Mouse (Mus musculus): Measurements from ENCODE around the gene 1110032A03Rik.

Gene 1110032A03Rik

DNA sequence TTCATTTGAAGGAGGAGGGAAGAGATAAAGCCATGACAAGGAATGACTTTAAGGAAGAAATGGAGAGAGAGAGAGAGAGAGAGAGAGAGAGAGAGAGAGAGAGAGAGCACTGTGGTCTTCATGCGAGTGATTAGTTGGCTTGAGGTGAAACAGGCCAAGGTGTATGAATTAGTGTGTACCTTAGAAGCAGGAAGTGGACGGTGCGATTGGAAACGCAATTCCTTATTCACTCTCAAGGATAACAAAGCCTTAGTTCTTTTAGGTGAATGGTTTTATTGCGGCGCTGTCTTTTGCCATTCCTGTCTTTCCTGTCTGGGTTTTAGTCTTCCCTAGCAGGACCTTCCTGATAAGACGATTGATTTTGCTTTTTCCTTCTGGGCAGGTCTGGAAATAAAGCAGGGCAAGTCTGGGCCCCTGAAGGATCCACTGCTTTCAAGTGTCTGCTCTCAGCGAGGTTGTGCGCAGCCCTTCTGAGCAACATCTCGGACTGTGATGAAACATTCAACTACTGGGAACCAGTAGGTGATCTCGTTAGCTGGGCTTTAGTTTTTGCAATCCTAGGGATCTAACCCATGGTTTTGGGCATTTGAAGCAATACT, 941 bp upstream of the 1110032A03Rik start:
- in situ Hi-C loops (cut with MboI; ENCODE audit: unreplicated experiment in 2 of 2), result loop anchor here in 1 of 2 experiments (10.0 kb wide), 1 partner anchor 171 kb away; the partner anchor contains the start of genes Sdhd and Timm8b

- in situ Hi-C loops (cut with MboI; ENCODE audit: unreplicated experiment in 2 of 2), result loop anchor here in 1 of 2 experiments (10.0 kb wide), 1 partner anchor 171 kb away; the partner anchor contains the start of genes Sdhd and Timm8b
Measured at GRCm38 (mm10) chr9:50775662-50776126, 374 bp upstream of the 1110032A03Rik start.

DNA sequence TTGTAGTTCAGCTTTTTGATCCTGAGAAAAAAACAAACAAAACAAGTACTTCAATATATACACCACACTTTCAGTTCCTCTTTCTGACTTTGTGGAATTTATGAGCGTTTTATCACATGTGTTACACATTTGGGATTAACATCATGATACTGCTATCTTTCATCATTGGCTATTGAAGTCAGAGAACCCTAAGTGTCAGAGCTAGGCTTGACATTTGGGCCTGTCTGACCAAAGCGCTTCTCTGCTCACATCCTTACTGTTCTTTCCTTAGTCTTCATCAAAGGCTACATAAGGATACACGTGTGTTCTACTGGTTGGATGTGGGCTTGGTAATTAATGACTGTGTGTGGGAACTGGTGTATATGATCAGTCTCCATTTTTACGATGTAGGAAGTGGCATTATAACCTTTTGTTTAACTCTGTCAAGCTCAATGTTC, 1.3 kb downstream of the 1110032A03Rik start:
- in situ Hi-C loops (cut with MboI; ENCODE audit: unreplicated experiment in 2 of 2), result loop anchor here (10.0 to 25.0 kb wide), 3 partner anchors 162 to 1787 kb away; partner anchors contain the start of genes Sdhd (in 2 of the 2), Timm8b (in 2 of the 2), Nkapd1 (in 1 of the 2) and Pih1d2 (in 1 of the 2)

- in situ Hi-C loops (cut with MboI; ENCODE audit: unreplicated experiment in 2 of 2), result loop anchor here (10.0 to 25.0 kb wide), 3 partner anchors 158 to 1783 kb away; partner anchors contain the start of genes Sdhd (in 2 of the 2), Timm8b (in 2 of the 2), Nkapd1 (in 1 of the 2) and Pih1d2 (in 1 of the 2)
Measured at GRCm38 (mm10) chr9:50770011-50770410, 5.3 kb downstream of the 1110032A03Rik start.

DNA sequence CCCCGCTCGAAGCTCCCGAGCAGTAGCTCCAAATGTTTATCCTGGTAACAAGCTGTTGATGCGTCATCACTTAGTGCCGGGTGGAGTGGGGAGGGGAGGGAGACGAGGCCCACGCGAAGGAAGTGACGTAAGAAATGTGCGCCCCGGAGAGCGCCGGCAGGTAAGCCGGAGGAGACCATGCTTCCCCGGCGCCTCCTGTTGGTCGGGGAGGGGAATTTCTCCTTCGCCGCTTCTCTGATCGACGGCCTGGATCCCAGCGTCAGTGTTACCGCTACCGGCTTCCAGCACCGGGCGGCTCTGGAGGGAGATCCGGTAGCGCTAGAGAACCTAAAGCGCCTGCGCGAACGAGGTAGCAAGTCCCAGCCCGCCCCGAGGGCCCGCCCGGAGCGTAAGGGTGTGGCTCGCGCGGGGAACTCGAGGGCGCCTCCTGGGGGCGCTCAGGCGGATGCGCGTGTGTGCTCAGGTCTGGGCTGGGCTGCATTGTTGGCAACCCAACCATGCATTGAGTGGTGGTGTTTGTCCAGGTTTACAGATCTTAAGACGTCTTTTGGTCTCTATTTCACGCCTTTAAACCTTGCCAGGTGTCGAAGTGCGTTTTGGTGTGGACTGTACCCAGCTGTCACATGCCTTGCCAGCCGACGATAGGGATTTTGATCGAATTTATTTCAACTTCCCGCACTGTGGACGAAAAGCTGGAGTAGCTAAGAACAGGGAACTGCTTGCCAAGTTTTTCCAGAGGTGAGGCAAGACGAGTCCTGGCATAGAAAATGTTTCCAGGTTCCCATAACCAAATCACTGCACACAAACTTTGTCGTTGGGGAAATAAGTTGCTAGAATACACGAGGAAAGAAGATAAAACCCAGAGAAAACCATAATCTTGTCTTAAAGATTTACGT, 7.0 kb downstream of the 1110032A03Rik start, which contains the start of gene Fdxacb1:
Fdxacb1 (plus strand) TSS at position 130 of the 896 bp plus-strand sequence.
- in situ Hi-C loops (cut with MboI; ENCODE audit: unreplicated experiment in 2 of 2), result loop anchor here in 1 of 2 experiments (10.0 to 25.0 kb wide), 3 partner anchors 156 to 1781 kb away; partner anchors contain the start of genes Nkapd1, Pih1d2, Pts and Sdhd

GRCm38 (mm10) chr9:50767531-50768106, 7.7 kb downstream of the 1110032A03Rik start:
- in situ Hi-C loops (cut with MboI; ENCODE audit: unreplicated experiment in 2 of 2), result loop anchor here in 1 of 2 experiments (10.0 to 25.0 kb wide), 3 partner anchors 155 to 1780 kb away; partner anchors contain the start of genes Nkapd1, Pih1d2, Pts and Sdhd

GRCm38 (mm10) chr9:50763331-50763730, 12.0 kb downstream of the 1110032A03Rik start:
- in situ Hi-C loops (cut with MboI; ENCODE audit: unreplicated experiment in 2 of 2), result loop anchor here (5.0 to 25.0 kb wide), 4 partner anchors 56 to 1776 kb away; partner anchors contain the start of genes Nkapd1 (in 1 of the 2), Pih1d2 (in 1 of the 2), Pts (in 1 of the 2) and Sdhd (in 1 of the 2)

- in situ Hi-C loops (cut with MboI; ENCODE audit: unreplicated experiment in 2 of 2), result loop anchor here (5.0 to 25.0 kb wide), 4 partner anchors 54 to 1774 kb away; partner anchors contain the start of genes Nkapd1 (in 1 of the 2), Pih1d2 (in 1 of the 2), Pts (in 1 of the 2) and Sdhd (in 1 of the 2)
Measured at GRCm38 (mm10) chr9:50761520-50762243, 13.6 kb downstream of the 1110032A03Rik start.

- in situ Hi-C loops (cut with MboI; ENCODE audit: unreplicated experiment in 2 of 2), result loop anchor here in 1 of 2 experiments (25.0 kb wide), 2 partner anchors 144 to 1769 kb away; partner anchors contain the start of genes Nkapd1, Pih1d2, Sdhd and Timm8b
Measured at GRCm38 (mm10) chr9:50756711-50757110, 18.6 kb downstream of the 1110032A03Rik start.

- in situ Hi-C loops (cut with MboI; ENCODE audit: unreplicated experiment in 2 of 2), result loop anchor here in 1 of 2 experiments (25.0 kb wide), 2 partner anchors 142 to 1767 kb away; partner anchors contain the start of genes Nkapd1, Pih1d2, Sdhd and Timm8b
Measured at GRCm38 (mm10) chr9:50753947-50754346, 21.4 kb downstream of the 1110032A03Rik start.

DNA sequence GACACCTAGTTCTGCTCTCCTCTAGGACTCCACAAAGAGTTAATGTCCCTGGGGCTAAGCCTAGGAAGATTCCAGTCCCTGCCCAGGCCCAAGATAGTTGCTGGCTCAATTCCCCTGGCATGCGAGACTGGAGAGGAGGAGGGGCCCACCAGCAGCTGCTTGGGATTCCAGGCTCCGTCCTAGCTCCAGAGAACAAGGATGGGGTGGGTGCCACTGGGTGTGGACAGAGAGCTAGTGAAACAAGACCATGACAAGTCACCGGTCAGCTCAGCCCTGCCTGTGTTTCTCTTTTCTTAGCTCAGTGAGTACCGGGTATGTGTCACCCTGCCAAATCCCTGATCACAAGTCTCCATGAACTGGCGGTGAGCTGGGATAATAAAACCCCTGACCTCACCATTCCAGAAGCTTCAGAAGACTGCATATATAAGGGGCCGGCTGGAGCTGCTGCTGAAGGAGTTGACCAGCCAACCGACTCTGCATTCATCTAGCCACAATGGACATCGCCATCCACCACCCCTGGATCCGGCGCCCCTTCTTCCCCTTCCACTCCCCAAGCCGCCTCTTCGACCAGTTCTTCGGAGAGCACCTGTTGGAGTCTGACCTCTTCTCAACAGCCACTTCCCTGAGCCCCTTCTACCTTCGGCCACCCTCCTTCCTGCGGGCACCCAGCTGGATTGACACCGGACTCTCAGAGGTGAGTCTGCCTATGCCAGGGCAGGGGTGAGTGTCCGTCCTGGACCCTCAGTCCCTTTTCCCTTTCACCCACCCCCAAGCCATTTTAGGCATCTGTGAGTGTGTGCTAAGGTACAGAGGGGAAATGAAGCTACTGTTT, 22.3 kb downstream of the 1110032A03Rik start:
- in situ Hi-C loops (cut with MboI; ENCODE audit: unreplicated experiment in 2 of 2), result loop anchor here in 1 of 2 experiments (25.0 kb wide), 2 partner anchors 141 to 1766 kb away; partner anchors contain the start of genes Nkapd1, Pih1d2, Sdhd and Timm8b

DNA sequence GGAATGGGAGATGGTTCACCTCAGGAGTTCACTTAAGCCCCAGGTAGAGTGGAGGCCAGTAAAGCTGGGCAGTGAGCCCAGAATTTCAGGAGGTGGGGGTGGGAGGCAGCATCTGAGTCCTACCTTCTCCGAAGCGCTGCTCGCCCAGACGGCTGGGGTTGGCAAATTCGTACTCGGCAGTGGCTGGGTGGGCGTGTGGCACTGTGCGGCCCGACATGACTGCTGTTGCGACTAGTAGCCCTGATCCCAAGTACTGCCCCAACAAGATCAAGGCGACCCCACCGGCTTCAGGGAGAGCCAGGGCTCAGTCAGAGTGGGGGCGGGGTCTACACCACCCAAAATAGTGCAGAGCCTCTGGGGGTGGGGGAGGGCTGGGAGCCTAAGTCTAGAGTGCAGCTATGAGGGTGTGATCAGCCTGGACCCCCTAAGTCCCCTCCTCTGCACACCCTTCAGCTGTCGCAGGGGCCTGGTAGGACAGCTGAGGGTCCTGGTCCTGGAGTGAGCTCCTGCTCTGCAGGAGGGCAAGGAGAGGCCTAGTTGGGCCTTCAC, 23.2 kb downstream of the 1110032A03Rik start, which contains the start of gene Hspb2:
Hspb2 (minus strand) TSS at position 301 of the 549 bp plus-strand sequence.
- in situ Hi-C loops (cut with MboI; ENCODE audit: unreplicated experiment in 2 of 2), result loop anchor here in 1 of 2 experiments (25.0 kb wide), 2 partner anchors 140 to 1765 kb away; partner anchors contain the start of genes Nkapd1, Pih1d2, Sdhd and Timm8b

DNA sequence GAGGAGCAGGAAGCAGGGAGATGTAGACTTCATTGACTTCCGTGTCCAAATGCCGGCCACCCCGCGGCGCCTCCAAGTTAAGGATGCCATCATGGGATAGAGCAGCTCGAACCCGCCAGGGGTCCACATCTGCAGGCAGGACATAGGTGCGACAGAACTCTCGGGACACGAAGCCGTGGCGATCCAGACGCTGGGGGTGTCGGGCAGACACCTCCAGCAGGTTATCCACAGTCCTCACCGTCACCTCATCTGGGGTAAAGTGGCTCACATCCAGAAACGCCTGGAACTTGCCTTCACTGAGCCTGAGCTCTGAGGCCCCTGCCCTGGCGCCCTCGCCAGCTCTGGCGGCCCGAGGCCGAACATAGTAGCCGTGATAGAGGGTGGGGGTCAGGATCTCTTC, 24.0 kb downstream of the 1110032A03Rik start, which contains the start of gene Cryab:
Cryab (plus strand) TSS at position 3 of the 400 bp plus-strand sequence.
- in situ Hi-C loops (cut with MboI; ENCODE audit: unreplicated experiment in 2 of 2), result loop anchor here in 1 of 2 experiments (25.0 kb wide), 2 partner anchors 139 to 1764 kb away; partner anchors contain the start of genes Nkapd1, Pih1d2, Sdhd and Timm8b

DNA sequence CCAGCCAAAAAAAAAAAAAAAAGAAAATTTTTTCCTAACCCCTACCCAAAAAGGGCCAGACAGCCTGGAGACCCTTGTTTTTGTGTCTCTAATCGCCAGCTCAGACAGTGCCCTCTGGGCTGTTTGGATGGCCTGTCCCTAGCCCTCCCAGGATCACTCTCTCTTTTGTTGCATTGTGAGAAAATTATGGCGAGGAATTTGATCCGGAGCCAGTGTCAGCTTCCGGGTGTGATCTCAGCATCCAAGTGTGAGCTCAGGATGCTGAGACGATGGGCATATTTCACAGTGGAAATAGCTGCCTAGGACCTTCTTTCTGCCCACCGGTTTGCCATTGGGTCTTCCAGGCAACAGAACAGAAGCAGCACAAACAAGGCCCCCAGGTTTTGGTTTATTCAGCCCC, 24.6 kb downstream of the 1110032A03Rik start:
- in situ Hi-C loops (cut with MboI; ENCODE audit: unreplicated experiment in 2 of 2), result loop anchor here in 1 of 2 experiments (25.0 kb wide), 2 partner anchors 138 to 1763 kb away; partner anchors contain the start of genes Nkapd1, Pih1d2, Sdhd and Timm8b

- in situ Hi-C loops (cut with MboI; ENCODE audit: unreplicated experiment in 2 of 2), result loop anchor here in 1 of 2 experiments (25.0 kb wide), 1 partner anchor 1259 kb away; the partner anchor contains the start of gene Ttc12
Measured at GRCm38 (mm10) chr9:50746214-50746677, 29.1 kb downstream of the 1110032A03Rik start, which contains the start of gene 2310030G06Rik. Gene 2310030G06Rik, minus strand, starts transcription at chr9:50746536.

DNA sequence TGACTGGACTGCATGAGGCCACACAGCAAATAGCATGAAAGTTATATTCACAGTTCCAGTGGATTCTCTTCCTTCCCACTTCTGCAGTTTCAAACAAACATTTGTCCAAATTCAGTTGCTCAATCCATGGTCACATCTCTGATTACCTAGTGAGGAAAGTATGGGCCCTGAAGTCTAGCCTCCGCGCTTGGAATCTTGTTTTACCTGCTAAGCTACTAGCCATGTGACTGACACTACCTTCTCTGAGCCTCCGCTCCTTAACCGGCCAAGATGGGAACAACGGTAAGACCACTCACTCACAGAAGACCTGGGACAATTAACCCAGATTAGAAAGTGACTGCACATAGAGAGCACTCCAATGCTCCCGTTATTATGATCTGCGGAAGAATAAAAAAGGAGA, 29.5 kb downstream of the 1110032A03Rik start:
- in situ Hi-C loops (cut with MboI; ENCODE audit: unreplicated experiment in 2 of 2), result loop anchor here in 1 of 2 experiments (25.0 kb wide), 1 partner anchor 1259 kb away; the partner anchor contains the start of gene Ttc12
